Mouse (Mus musculus) E14TG2a.4 (cell line): ENCODE results near the gene Lhfpl3.

Source experiments
- CTCF ChIP-seq: conservative IDR thresholded peaks from 2 replicates; pipeline ENCODE4 v1.5.1; 2014; ENCODE audit warnings: low read length
- NANOG ChIP-seq: IDR thresholded peaks from 2 replicates; pipeline ENCODE4 v1.6.1; 2014; ENCODE audit warnings: borderline replicate concordance, low read length, mixed read lengths
- POU5F1 ChIP-seq: IDR thresholded peaks from 2 replicates; pipeline ENCODE4 v1.6.1; 2014; ENCODE audit warnings: low read length, borderline replicate concordance

DNA sequence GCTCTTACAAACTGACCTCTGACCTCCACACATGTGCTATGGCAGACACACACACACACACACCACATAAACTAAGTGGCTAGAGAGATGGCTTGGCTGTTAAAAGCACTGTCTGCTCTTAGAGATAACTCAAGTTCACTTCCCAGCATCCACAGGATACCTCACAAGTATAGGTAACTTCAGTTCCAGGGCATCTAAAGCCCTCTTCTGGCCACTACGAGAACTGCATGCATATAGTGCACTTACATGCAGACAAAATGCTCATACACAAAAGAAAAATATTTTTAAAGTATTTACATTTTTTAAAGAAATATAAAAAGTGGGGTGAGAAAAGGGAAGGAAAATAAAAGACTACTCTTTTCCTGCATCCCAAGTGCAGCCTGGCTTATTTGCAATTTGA, 408.6 kb downstream of the Lhfpl3 start:
- peak; percentile 78 for TF ChIP-seq CTCF
- TF ChIP-seq POU5F1: no peak
- no peak for TF ChIP-seq NANOG
